Mouse (Mus musculus) G1E (cell line): ENCODE measurements around the gene Timm50.

Experiments used
- CTCF ChIP-seq: IDR thresholded peaks from 2 replicates; pipeline ENCODE4 v1.5.1; 2012; ENCODE audit warnings: low read depth, low read length, inconsistent platforms, mixed read lengths
- GATA1 ChIP-seq: IDR thresholded peaks from 2 replicates; pipeline ENCODE4 v1.6.1; 2012; ENCODE audit warnings: borderline replicate concordance, low read length, inconsistent platforms, mixed read lengths
- POLR2AphosphoS5 ChIP-seq: IDR thresholded peaks from 2 replicates; pipeline ENCODE4 v1.6.1; 2012; ENCODE audit warnings: low read depth, low read length, inconsistent platforms; ENCODE audit not compliant: insufficient replicate concordance

GRCm38 (mm10) chr7:28338108-28338998 lies 26.5 kb upstream of the Timm50 start, which contains the start of gene Supt5:
- TF ChIP-seq CTCF (no peak), GATA1 (no peak), POLR2AphosphoS5 (no peak)
